Mouse (Mus musculus) spleen, adult 2 months (tissue): ENCODE measurements around the gene Xaf1. TPM values are rescaled to one million over a fixed set of nuclear protein-coding genes. Genes with fewer than 3 reads are reported as not detected.

ENCODE experiments used
- DNase-seq, 2 experiments: peaks; one replicate each; pipeline versions ENCODE4 v3.0.0 to v3.0.0-alpha.2; 2012 to 2021; ENCODE audit warnings: low spot score in 2 of 2, low read depth in 1 of 2
- H3K27ac ChIP-seq: fragments of 200-500 bp; 2 replicates; pipeline ENCODE4 v1.5.1; 2012; ENCODE audit warnings: low read length, inconsistent platforms; ENCODE audit not compliant: insufficient read depth
- H3K27me3 ChIP-seq: fragments of 200-500 bp; 2 replicates; pipeline ENCODE4 v1.6.1; 2012; ENCODE audit warnings: mild to moderate bottlenecking, moderate library complexity, low read length, inconsistent platforms; ENCODE audit not compliant: control insufficient read depth, insufficient read depth
- H3K36me3 ChIP-seq: fragments of 200-500 bp; 2 replicates; pipeline ENCODE4 v1.6.1; 2012; ENCODE audit warnings: mild to moderate bottlenecking, low read length, inconsistent platforms; ENCODE audit not compliant: control insufficient read depth, insufficient read depth
- H3K4me1 ChIP-seq: fragments of 200-500 bp; 2 replicates; pipeline ENCODE4 v1.6.1; 2011; ENCODE audit warnings: inconsistent platforms; ENCODE audit not compliant: control insufficient read depth, insufficient read depth, insufficient read length
- H3K4me3 ChIP-seq: fragments of 200-500 bp; 2 replicates; pipeline ENCODE4 v1.5.1; 2011; ENCODE audit warnings: mild to moderate bottlenecking, inconsistent platforms; ENCODE audit not compliant: insufficient read depth, insufficient read length; ENCODE audit errors: extremely low read depth
- CTCF ChIP-seq: fragments of 200-500 bp; IDR thresholded peaks from 2 replicates; pipeline ENCODE4 v1.5.1; 2011; ENCODE audit warnings: mild to moderate bottlenecking, inconsistent platforms; ENCODE audit not compliant: insufficient read depth, insufficient read length, insufficient replicate concordance; ENCODE audit errors: extremely low read depth
- POLR2A ChIP-seq: fragments of 200-500 bp; IDR thresholded peaks from 2 replicates; pipeline ENCODE4 v1.6.1; 2011; ENCODE audit warnings: low read depth, low read length, inconsistent platforms
- WGBS: fragments of 180-500 bp; shearing (Covaris S2); methylation state at CpG from one replicate; pipeline ENCODE4 v1.1.7; 2018; 5-methylcytosine and 5-hydroxymethylcytosine counted together
- polyA plus RNA-seq: library from polyadenylated mRNA; depleted of rRNA; stranded (reverse); fragments of >200 nt; gene quantifications from 2 replicates; pipeline ENCODE4 v1.2.3, GENCODE M21; 2012; rRNA removed

The Xaf1 gene
- 20.7 and 22.3 TPM in 2 replicates for polyA plus RNA-seq

- DNase-seq = peak; percentile 29 to 51
- Histone ChIP-seq H3K27ac (peak within 1 kb of the TSS; percentile 70), H3K36me3 (peaks cover 10% of the 10 kb centered on the region), H3K4me3 (peak within 1 kb of the TSS; percentile 56), H3K27me3 (no peaks in the 10 kb centered on the region), H3K4me1 (peaks cover 14% of the 10 kb centered on the region; the same call in 1 of the 2 replicates)
- TF ChIP-seq CTCF (no peak), POLR2A (no peak; the same call in 1 of the 2 replicates)
- WGBS = under 1% methylated on average over 6 of the region's 6 CpGs
Observed at GRCm38 (mm10) chr11:72301334-72301733, at the start of gene Xaf1. Gene Xaf1, plus strand, starts transcription at chr11:72301629.

- Histone ChIP-seq H3K4me1 (no peaks in the 10 kb centered on the region), H3K27me3 (no peaks in the 10 kb centered on the region), H3K36me3 (no peaks in the 10 kb centered on the region), H3K4me3 (no peak overlapping the region), H3K27ac (no peak overlapping the region)
- 93% methylated on average over 4 of the region's 4 CpGs for WGBS
- no peak for DNase-seq
- TF ChIP-seq POLR2A = no peak
Observed at GRCm38 (mm10) chr11:72255629-72256028, 45.8 kb upstream of the Xaf1 start.

- DNase-seq = no peak
- 85% methylated on average over 2 of the region's 2 CpGs for WGBS
- Histone ChIP-seq H3K4me3 (no peak overlapping the region), H3K4me1 (no peaks in the 10 kb centered on the region), H3K27me3 (no peaks in the 10 kb centered on the region), H3K27ac (no peak overlapping the region), H3K36me3 (no peaks in the 10 kb centered on the region)
- TF ChIP-seq POLR2A = no peak
Observed at GRCm38 (mm10) chr11:72256441-72256840, 45.0 kb upstream of the Xaf1 start.

- no peaks in the 10 kb centered on the region for H3K36me3 ChIP-seq
- H3K27ac ChIP-seq = no peak overlapping the region
- H3K4me3 ChIP-seq = no peak overlapping the region
- peaks cover 5% of the 10 kb centered on the region for H3K27me3 ChIP-seq
- H3K4me1 ChIP-seq = no peaks in the 10 kb centered on the region; the same call in 1 of the 2 replicates
- WGBS = 15% methylated on average over 11 of the region's 11 CpGs
- DNase-seq = no peak
- no peak for TF ChIP-seq POLR2A
- TF ChIP-seq CTCF = no peak
Observed at GRCm38 (mm10) chr11:72265483-72265882, 35.9 kb upstream of the Xaf1 start.

- Histone ChIP-seq H3K27me3 (peaks cover 5% of the 10 kb centered on the region), H3K27ac (no peak overlapping the region), H3K36me3 (no peaks in the 10 kb centered on the region), H3K4me1 (no peaks in the 10 kb centered on the region; the same call in 1 of the 2 replicates), H3K4me3 (peak overlapping the region; percentile 21; the same call in 1 of the 2 replicates)
- no peak for TF ChIP-seq CTCF
- no peak for TF ChIP-seq POLR2A
- WGBS = 4% methylated on average over 46 of the region's 46 CpGs
- no peak for DNase-seq
Observed at GRCm38 (mm10) chr11:72266207-72266959, 35.0 kb upstream of the Xaf1 start.

GRCm38 (mm10) chr11:72266960-72267560 lies 34.4 kb upstream of the Xaf1 start, which contains the start of gene Slc13a5:
Gene Slc13a5, minus strand, starts transcription at chr11:72267222.
- Histone ChIP-seq H3K27ac (no peak within 1 kb of the TSS), H3K27me3 (peaks cover 5% of the 10 kb centered on the region), H3K4me3 (peak within 1 kb of the TSS; percentile 21; the same call in 1 of the 2 replicates), H3K36me3 (no peaks in the 10 kb centered on the region), H3K4me1 (no peaks in the 10 kb centered on the region; the same call in 1 of the 2 replicates)
- WGBS = 7% methylated on average over 36 of the region's 36 CpGs
- no peak for DNase-seq
- TF ChIP-seq POLR2A = no peak
- TF ChIP-seq CTCF = no peak

GRCm38 (mm10) chr11:72271761-72272160 lies 29.7 kb upstream of the Xaf1 start:
- no peaks in the 10 kb centered on the region; the same call in 1 of the 2 replicates for H3K4me1 ChIP-seq

More at GRCm38 (mm10) chr11:72271761-72272160, 29.7 kb upstream of the Xaf1 start:
- Histone ChIP-seq H3K4me3 (no peak overlapping the region), H3K36me3 (no peaks in the 10 kb centered on the region), H3K27ac (no peak overlapping the region), H3K27me3 (no peaks in the 10 kb centered on the region)
- TF ChIP-seq POLR2A = no peak
- no peak for TF ChIP-seq CTCF
- 68% methylated on average over 1 of the region's 1 CpGs for WGBS
- no peak for DNase-seq
